Mouse (Mus musculus): ENCODE measurements around the gene Pgd. TPM values are rescaled to one million over a fixed set of nuclear protein-coding genes. Genes with fewer than 3 reads are reported as not detected.
"Not testable (repeated sequence)": the region's sequence is repeated elsewhere in the genome, so short reads cannot be mapped to it uniquely, and the experiment has no call there.

Pgd gene
- total RNA-seq, 2 experiments from 2014 or later = 29.5 to 34.4 TPM

GRCm38 (mm10) chr4:149136116-149136850 is 30.3 kb downstream of the Pgd start:
- DNase-seq (ENCODE audit: low spot score in 2 of 2) = no peak

GRCm38 (mm10) chr4:149133395-149133794 is 33.2 kb downstream of the Pgd start:
- DNase-seq (ENCODE audit: low spot score in 2 of 2) = no peak

- DNase-seq (ENCODE audit: low spot score in 2 of 2) = no peak
Observed at GRCm38 (mm10) chr4:149131789-149132565, 34.6 kb downstream of the Pgd start.

- no peak for DNase-seq (ENCODE audit: low spot score in 2 of 2)
Observed at GRCm38 (mm10) chr4:149131021-149131752, 35.4 kb downstream of the Pgd start.

- no peak for DNase-seq (ENCODE audit: low spot score in 2 of 2)
Observed at GRCm38 (mm10) chr4:149128467-149128866, 38.1 kb downstream of the Pgd start.

- no peak for DNase-seq (ENCODE audit: low spot score in 2 of 2)
Observed at GRCm38 (mm10) chr4:149126663-149127062, 39.9 kb downstream of the Pgd start, which contains the start of gene Cort. Gene Cort, minus strand, starts transcription at chr4:149126763.

GRCm38 (mm10) chr4:149126115-149126509 is 40.5 kb downstream of the Pgd start:
- DNase-seq (ENCODE audit: low spot score in 2 of 2) = no peak

GRCm38 (mm10) chr4:149125341-149126114 is 41.0 kb downstream of the Pgd start:
- DNase-seq (ENCODE audit: low spot score in 2 of 2) = no peak

- DNase-seq (ENCODE audit: low spot score in 2 of 2) = no peak
Observed at GRCm38 (mm10) chr4:149123432-149123831, 43.1 kb downstream of the Pgd start.

GRCm38 (mm10) chr4:149119978-149120562 is 46.5 kb downstream of the Pgd start:
- DNase-seq (ENCODE audit: low spot score in 2 of 2) = not testable (repeated sequence)

GRCm38 (mm10) chr4:149103875-149104561 is 62.6 kb downstream of the Pgd start, which contains the start of gene Dffa:
Gene Dffa, plus strand, starts transcription at chr4:149104146.
- peak; percentile 88 to 96 for DNase-seq (ENCODE audit: low spot score in 2 of 2)

GRCm38 (mm10) chr4:149101456-149101855 is 65.1 kb downstream of the Pgd start:
- no peak for DNase-seq (ENCODE audit: low spot score in 2 of 2)

- DNase-seq (ENCODE audit: low spot score in 2 of 2) = not testable (repeated sequence)
Observed at GRCm38 (mm10) chr4:149100449-149100848, 66.1 kb downstream of the Pgd start.

Other genes starting within 250 kb of the Pgd start
- gene Pex14, start 66.9 kb downstream of the Pgd start, total RNA-seq (2021) = 10 to 100 TPM; 46.7 to 47.1 TPM
- 10 to 100 TPM; 48.8 to 50.7 TPM for gene Dffa, start 62.6 kb downstream of the Pgd start, total RNA-seq (2021)
- 10 to 100 TPM in 1 of 2 experiments, 1 to 10 TPM in 1; 9.8 to 13.8 TPM for gene Cort, start 40.0 kb downstream of the Pgd start, total RNA-seq (2021)
- gene Cenps, start 29.1 kb downstream of the Pgd start, total RNA-seq (2021) = 10 to 100 TPM; 21.1 to 23.8 TPM
- 100 to 1,000 TPM; 383 to 410 TPM for gene Kif1b, start 140.9 kb upstream of the Pgd start, total RNA-seq (2021)

Data from layer of hippocampus, adult 18-20 months (tissue).